Mouse (Mus musculus): ENCODE data around the gene Acox2. TPM values are rescaled to one million over a fixed set of nuclear protein-coding genes. Genes with fewer than 3 reads are reported as not detected.

Gene Acox2
- polyA plus RNA-seq, 1 experiment from 2014 or later: 1.0 TPM

GRCm38 (mm10) chr14:8201715-8202114 lies 57.4 kb downstream of the Acox2 start:
- ATAC-seq (replicated peaks; ENCODE audit: low FRiP score) (no peak), DNase-seq (ENCODE audit: low spot score) (no peak)
- no peaks in the 10 kb centered on the region for H3K36me3 ChIP-seq (ENCODE audit: control insufficient read depth, insufficient read depth, low read length)
- WGBS: 81% methylated on average over 3 of the region's 3 CpGs
- H3K4me3 ChIP-seq (ENCODE audit: low read depth, low read length): no peak overlapping the region
- no peak overlapping the region for H3K4me2 ChIP-seq
- H3K4me1 ChIP-seq (replicated peaks; ENCODE audit: control insufficient read depth, insufficient read depth, low read length): 0 out of 2 replicates have a peak, but pooled peaks cover 2% of the 10 kb centered on the region
- H3K27me3 ChIP-seq (replicated peaks; ENCODE audit: control insufficient read depth, insufficient read depth, low read length): no peaks in the 10 kb centered on the region
- no peak overlapping the region for H3K27ac ChIP-seq (ENCODE audit: low read depth, low read length)
- H3K9me3 ChIP-seq (ENCODE audit: control insufficient read depth, low read length): no peaks in the 10 kb centered on the region
- H3K9ac ChIP-seq (ENCODE audit: low read depth, low read length): no peak overlapping the region

GRCm38 (mm10) chr14:8200769-8201168 lies 58.4 kb downstream of the Acox2 start:
- Histone ChIP-seq H3K4me1 (replicated peaks; ENCODE audit: control insufficient read depth, insufficient read depth, low read length) (no peaks in the 10 kb centered on the region), H3K9me3 (ENCODE audit: control insufficient read depth, low read length) (no peaks in the 10 kb centered on the region), H3K27me3 (replicated peaks; ENCODE audit: control insufficient read depth, insufficient read depth, low read length) (no peaks in the 10 kb centered on the region), H3K9ac (ENCODE audit: low read depth, low read length) (no peak overlapping the region), H3K36me3 (ENCODE audit: control insufficient read depth, insufficient read depth, low read length) (no peaks in the 10 kb centered on the region), H3K4me2 (no peak overlapping the region), H3K4me3 (ENCODE audit: low read depth, low read length) (no peak overlapping the region), H3K27ac (ENCODE audit: low read depth, low read length) (no peak overlapping the region)
- ATAC-seq (replicated peaks; ENCODE audit: low FRiP score) (no peak), DNase-seq (ENCODE audit: low spot score) (no peak)
- WGBS: 82% methylated on average over 5 of the region's 5 CpGs

- 88% methylated on average over 6 of the region's 6 CpGs for WGBS
- ATAC-seq (replicated peaks; ENCODE audit: low FRiP score) (no peak), DNase-seq (ENCODE audit: low spot score) (no peak)
- H3K4me3 ChIP-seq (ENCODE audit: low read depth, low read length): no peak overlapping the region
- no peak overlapping the region for H3K4me2 ChIP-seq
- no peaks in the 10 kb centered on the region for H3K9me3 ChIP-seq (ENCODE audit: control insufficient read depth, low read length)
- H3K36me3 ChIP-seq (ENCODE audit: control insufficient read depth, insufficient read depth, low read length): no peaks in the 10 kb centered on the region
- H3K27ac ChIP-seq (ENCODE audit: low read depth, low read length): no peak overlapping the region
- no peak overlapping the region for H3K9ac ChIP-seq (ENCODE audit: low read depth, low read length)
- H3K27me3 ChIP-seq (replicated peaks; ENCODE audit: control insufficient read depth, insufficient read depth, low read length): no peaks in the 10 kb centered on the region
- no peaks in the 10 kb centered on the region for H3K4me1 ChIP-seq (replicated peaks; ENCODE audit: control insufficient read depth, insufficient read depth, low read length)
Observed at GRCm38 (mm10) chr14:8192727-8193126, 66.4 kb downstream of the Acox2 start.

DNA sequence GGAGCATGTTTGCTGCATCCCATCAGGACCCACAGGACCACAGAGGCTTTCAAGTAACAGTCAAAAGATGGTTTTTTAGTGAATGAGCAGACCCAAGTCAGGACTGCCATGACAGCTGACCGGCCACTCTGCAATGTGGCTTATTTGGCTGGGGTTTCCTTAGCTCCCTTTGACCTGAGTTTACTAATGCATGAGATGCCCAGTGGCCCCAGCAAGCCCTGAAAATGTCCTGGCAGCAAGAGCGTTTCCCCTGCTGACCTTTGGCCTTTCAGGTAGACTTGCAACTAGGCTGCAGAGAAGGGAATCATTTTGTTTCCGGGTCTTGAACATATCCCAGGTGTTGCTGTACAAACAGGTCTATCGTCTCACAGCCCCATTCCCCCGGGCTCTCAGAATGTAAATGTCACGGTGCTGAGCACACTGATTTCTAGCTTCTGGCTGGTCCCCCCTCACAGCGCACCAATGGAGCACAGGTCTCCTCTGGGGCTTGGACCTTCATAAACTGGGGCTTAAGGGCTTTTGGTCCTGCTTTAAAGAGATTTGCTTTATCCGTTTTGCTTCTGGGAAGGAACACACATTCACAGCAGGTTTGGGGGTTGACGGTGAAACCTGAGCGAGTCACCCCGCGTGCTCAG lies 67.7 kb downstream of the Acox2 start:
- Histone ChIP-seq H3K27ac (ENCODE audit: low read depth, low read length) (no peak overlapping the region), H3K9ac (ENCODE audit: low read depth, low read length) (no peak overlapping the region), H3K4me3 (ENCODE audit: low read depth, low read length) (no peak overlapping the region), H3K4me2 (no peak overlapping the region), H3K27me3 (replicated peaks; ENCODE audit: control insufficient read depth, insufficient read depth, low read length) (no peaks in the 10 kb centered on the region), H3K9me3 (ENCODE audit: control insufficient read depth, low read length) (no peaks in the 10 kb centered on the region), H3K36me3 (ENCODE audit: control insufficient read depth, insufficient read depth, low read length) (no peaks in the 10 kb centered on the region), H3K4me1 (replicated peaks; ENCODE audit: control insufficient read depth, insufficient read depth, low read length) (no peaks in the 10 kb centered on the region)
- no peak for DNase-seq (ENCODE audit: low spot score)
- ATAC-seq (replicated peaks; ENCODE audit: low FRiP score): no peak
- WGBS: 69% methylated on average over 12 of the region's 12 CpGs

GRCm38 (mm10) chr14:8190556-8190955 lies 68.6 kb downstream of the Acox2 start:
- no peak overlapping the region for H3K9ac ChIP-seq (ENCODE audit: low read depth, low read length)
- WGBS: 93% methylated on average over 3 of the region's 3 CpGs
- H3K4me3 ChIP-seq (ENCODE audit: low read depth, low read length): no peak overlapping the region
- no peak overlapping the region for H3K4me2 ChIP-seq
- H3K27ac ChIP-seq (ENCODE audit: low read depth, low read length): no peak overlapping the region
- ATAC-seq (replicated peaks; ENCODE audit: low FRiP score) (no peak), DNase-seq (ENCODE audit: low spot score) (no peak)
- no peaks in the 10 kb centered on the region for H3K36me3 ChIP-seq (ENCODE audit: control insufficient read depth, insufficient read depth, low read length)
- no peaks in the 10 kb centered on the region for H3K4me1 ChIP-seq (replicated peaks; ENCODE audit: control insufficient read depth, insufficient read depth, low read length)
- H3K9me3 ChIP-seq (ENCODE audit: control insufficient read depth, low read length): no peaks in the 10 kb centered on the region
- H3K27me3 ChIP-seq (replicated peaks; ENCODE audit: control insufficient read depth, insufficient read depth, low read length): no peaks in the 10 kb centered on the region

GRCm38 (mm10) chr14:8186278-8187045 lies 72.7 kb downstream of the Acox2 start:
- DNase-seq (ENCODE audit: low spot score) (no peak), ATAC-seq (replicated peaks; ENCODE audit: low FRiP score) (no peak)
- Histone ChIP-seq H3K9ac (ENCODE audit: low read depth, low read length) (no peak overlapping the region), H3K27me3 (replicated peaks; ENCODE audit: control insufficient read depth, insufficient read depth, low read length) (no peaks in the 10 kb centered on the region), H3K9me3 (ENCODE audit: control insufficient read depth, low read length) (0 out of 2 replicates have a peak, but pooled peaks cover 2% of the 10 kb centered on the region), H3K4me3 (ENCODE audit: low read depth, low read length) (no peak overlapping the region), H3K36me3 (ENCODE audit: control insufficient read depth, insufficient read depth, low read length) (no peaks in the 10 kb centered on the region), H3K27ac (ENCODE audit: low read depth, low read length) (no peak overlapping the region), H3K4me2 (no peak overlapping the region), H3K4me1 (replicated peaks; ENCODE audit: control insufficient read depth, insufficient read depth, low read length) (no peaks in the 10 kb centered on the region)
- 86% methylated on average over 6 of the region's 6 CpGs for WGBS

GRCm38 (mm10) chr14:8183330-8183729 lies 75.8 kb downstream of the Acox2 start:
- 70% methylated on average over 3 of the region's 3 CpGs for WGBS
- no peaks in the 10 kb centered on the region for H3K36me3 ChIP-seq (ENCODE audit: control insufficient read depth, insufficient read depth, low read length)

GRCm38 (mm10) chr14:8180371-8181035 lies 78.7 kb downstream of the Acox2 start:
- DNase-seq (ENCODE audit: low spot score): no peak
- WGBS: 66% methylated on average over 4 of the region's 4 CpGs
- no peak overlapping the region for H3K27ac ChIP-seq (ENCODE audit: low read depth, low read length)
- no peak overlapping the region for H3K4me3 ChIP-seq (ENCODE audit: low read depth, low read length)
- no peaks in the 10 kb centered on the region for H3K4me1 ChIP-seq (replicated peaks; ENCODE audit: control insufficient read depth, insufficient read depth, low read length)
- H3K36me3 ChIP-seq (ENCODE audit: control insufficient read depth, insufficient read depth, low read length): no peaks in the 10 kb centered on the region
- H3K9me3 ChIP-seq (ENCODE audit: control insufficient read depth, low read length): 0 out of 2 replicates have a peak, but pooled peaks cover 2% of the 10 kb centered on the region
- no peak overlapping the region for H3K9ac ChIP-seq (ENCODE audit: low read depth, low read length)
- no peak overlapping the region for H3K4me2 ChIP-seq
- no peak for ATAC-seq (replicated peaks; ENCODE audit: low FRiP score)
- H3K27me3 ChIP-seq (replicated peaks; ENCODE audit: control insufficient read depth, insufficient read depth, low read length): no peaks in the 10 kb centered on the region

More at GRCm38 (mm10) chr14:8183330-8183729, 75.8 kb downstream of the Acox2 start:
- no peak overlapping the region for H3K9ac ChIP-seq (ENCODE audit: low read depth, low read length)
- no peak overlapping the region for H3K4me3 ChIP-seq (ENCODE audit: low read depth, low read length)
- no peak overlapping the region for H3K27ac ChIP-seq (ENCODE audit: low read depth, low read length)
- H3K9me3 ChIP-seq (ENCODE audit: control insufficient read depth, low read length): 0 out of 2 replicates have a peak, but pooled peaks cover 2% of the 10 kb centered on the region
- ATAC-seq (replicated peaks; ENCODE audit: low FRiP score) (no peak), DNase-seq (ENCODE audit: low spot score) (no peak)
- H3K4me1 ChIP-seq (replicated peaks; ENCODE audit: control insufficient read depth, insufficient read depth, low read length): no peaks in the 10 kb centered on the region
- no peaks in the 10 kb centered on the region for H3K27me3 ChIP-seq (replicated peaks; ENCODE audit: control insufficient read depth, insufficient read depth, low read length)
- H3K4me2 ChIP-seq: no peak overlapping the region

Data from liver, embryonic 11.5 days (tissue).